Mouse (Mus musculus) cerebellum, postnatal 25 days (tissue): ENCODE results near the gene Akr1d1.
A peak's percentile ranks its signal among the peaks of the same experiment; 100 is the strongest.

ENCODE experiments used
- DNase-seq, 2 experiments: peaks; one replicate each; pipeline ENCODE4 v3.0.0; 2021; ENCODE audit warnings: mixed read lengths in 2 of 2

Akr1d1 gene

DNA sequence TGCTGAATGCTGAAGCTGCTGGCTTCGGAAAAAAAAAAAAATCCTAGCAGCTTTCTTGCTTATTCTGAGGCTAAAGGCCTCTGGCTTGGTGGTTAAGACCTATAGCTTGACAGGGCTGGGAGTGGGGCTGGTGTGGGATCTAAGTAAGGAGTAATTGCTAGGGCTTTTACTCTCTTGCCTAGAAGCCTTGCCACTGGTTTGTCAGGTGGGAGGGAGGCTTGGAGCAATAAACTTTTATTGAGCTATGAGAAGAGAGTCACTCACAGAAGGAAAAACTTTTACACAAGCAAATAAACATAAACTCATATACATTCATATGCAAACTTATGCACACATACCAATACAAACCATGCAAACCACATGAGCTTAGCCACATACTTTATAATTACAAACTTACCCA, 42.0 kb downstream of the Akr1d1 start:
- no peak for DNase-seq

DNA sequence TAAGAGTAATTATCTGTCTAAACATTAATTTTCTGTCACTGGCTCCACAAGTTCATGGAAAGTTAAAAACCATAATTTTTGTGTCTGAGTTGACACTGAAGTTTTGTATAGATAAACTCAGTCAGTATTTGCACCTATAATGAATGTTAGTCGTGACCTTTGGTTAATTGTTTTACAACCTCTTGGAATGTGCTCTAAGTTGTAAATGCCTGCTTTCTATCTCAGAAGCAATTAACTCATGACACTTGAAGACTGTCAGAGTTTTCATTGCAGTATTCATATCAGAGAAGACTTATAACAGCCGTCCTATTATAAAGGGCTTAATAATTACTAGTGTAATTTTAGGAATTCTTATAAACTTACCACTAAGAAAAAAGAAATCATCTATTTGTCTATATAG, 43.0 kb downstream of the Akr1d1 start:
- no peak for DNase-seq

DNA sequence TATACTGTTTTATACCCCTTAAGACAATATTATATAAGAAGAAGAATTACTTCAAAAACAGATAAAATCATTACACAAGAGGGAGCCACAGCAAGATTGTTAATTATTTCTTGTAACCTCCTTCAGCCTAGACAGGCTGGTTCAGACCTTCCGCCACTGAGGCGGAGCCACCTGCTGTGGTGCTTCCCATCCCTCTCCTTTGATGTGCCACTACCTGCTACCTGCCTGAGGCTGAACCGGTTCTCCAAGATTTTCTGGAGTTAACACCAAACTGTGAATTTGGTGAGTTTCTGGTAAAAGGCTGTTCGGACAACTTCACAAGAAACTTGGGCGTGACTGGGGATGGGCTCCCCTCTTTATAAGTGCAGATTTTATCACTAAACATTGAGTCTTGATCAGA, 50.5 kb downstream of the Akr1d1 start:
- no peak for DNase-seq

DNA sequence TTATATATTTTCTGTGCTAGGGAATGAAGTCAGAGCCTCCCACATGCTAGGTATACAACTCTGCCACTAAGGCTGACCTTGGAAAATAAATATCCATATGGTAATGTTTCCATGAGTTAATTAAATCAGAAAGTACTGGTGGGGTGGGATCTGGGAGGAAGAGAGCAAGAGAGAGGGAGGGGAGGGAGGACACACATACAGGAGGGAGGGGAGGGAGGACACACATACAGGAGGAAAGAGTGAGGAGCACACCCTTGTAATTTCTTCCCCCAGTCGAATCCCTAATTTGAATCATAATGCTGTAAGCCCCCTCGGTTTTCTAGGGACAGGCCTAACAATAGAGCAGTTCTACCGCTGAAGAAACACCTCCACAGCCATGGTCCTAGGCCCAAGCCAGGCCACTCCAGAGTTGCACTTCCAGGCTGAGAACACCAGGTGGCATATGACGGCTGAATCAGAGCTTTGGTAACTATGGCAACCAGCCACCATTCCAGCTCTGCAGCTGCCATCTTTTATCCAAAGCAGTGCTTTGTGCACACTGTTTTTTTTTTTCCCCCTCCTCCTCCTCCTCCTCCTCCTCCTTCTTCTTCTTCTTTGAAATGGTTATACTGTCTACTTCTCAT, 59.5 kb downstream of the Akr1d1 start:
- DNase-seq = peak; percentile 64 to 77

DNA sequence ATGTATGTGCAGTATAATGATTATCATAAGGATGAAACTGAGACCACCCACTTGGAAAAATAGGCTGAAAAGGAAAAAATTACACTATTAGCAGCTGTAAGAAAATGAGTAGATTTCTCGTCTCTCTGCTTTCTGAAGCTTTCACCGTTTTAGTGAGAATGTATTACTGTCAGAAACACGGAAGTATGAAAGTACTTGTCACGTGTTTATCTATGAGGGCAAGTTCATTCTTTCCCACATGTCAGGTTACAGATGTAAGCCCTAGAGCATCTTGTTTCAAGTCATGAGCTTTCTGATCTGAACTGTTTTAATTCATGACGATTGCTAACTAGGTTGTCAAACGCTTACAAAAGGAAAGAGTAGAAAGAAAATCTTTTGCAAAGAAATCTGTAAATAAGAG, 60.8 kb downstream of the Akr1d1 start:
- no peak for DNase-seq

DNA sequence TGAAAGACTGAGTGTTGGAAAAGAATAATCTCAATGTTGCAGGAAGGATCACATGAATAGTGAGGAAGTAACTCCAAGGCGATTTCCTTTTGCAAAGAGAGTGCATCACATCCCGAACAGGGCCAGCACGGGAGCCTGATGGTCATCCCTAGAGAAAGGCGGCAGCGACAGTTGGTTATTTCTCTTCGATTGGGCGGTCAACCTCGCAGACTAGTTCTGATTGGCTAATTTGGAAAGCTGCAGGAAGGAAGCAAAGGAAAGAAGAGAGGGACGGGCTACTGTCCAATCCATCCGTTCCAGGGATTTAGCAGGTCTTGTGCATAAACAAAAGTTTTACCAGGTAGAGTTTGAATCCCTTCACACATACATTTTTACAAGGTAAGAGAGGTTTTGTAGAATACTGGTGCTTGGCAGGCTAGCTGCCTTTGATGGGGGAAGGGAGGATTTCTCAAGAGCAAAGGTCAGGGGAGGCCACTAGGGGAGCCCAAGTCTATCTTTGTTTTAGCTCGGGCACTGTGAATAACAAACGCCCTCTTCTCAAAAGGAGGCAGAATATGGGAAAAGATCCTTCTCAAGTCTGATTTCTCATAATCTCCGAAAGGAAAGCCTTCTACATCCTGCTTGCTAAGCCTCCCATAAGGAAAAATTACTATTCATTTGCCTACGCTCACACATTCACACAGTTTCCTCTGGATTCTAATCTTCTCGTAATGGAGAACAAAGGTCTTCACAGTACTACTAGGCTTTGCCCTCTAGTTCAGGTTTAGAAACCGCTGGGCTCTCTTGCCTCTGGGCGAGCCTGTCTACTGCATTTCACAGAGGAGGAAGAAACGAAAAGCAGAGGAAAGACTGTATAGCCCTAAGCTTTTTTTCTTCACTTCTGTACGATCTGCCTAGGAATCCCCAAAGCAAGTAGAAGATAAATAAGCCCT, 62.4 kb downstream of the Akr1d1 start:
- peak; percentile 44 to 68 for DNase-seq

DNA sequence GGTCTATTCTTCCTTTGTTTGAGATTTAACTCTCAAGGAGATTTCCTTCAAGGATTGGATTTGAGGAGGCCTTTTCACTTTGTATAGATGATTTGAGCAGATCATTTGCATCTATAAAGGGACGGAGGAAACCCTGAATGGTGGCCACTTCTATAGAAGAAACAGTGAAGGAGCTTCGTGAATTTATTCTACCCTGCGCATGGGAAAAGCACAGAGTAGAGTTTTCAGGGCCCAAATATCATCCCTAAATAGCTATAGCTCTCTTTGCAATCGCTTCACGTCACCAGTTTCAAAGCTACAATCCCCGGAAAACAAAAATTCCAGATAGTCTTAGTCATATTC, 63.0 kb downstream of the Akr1d1 start:
- no peak for DNase-seq

DNA sequence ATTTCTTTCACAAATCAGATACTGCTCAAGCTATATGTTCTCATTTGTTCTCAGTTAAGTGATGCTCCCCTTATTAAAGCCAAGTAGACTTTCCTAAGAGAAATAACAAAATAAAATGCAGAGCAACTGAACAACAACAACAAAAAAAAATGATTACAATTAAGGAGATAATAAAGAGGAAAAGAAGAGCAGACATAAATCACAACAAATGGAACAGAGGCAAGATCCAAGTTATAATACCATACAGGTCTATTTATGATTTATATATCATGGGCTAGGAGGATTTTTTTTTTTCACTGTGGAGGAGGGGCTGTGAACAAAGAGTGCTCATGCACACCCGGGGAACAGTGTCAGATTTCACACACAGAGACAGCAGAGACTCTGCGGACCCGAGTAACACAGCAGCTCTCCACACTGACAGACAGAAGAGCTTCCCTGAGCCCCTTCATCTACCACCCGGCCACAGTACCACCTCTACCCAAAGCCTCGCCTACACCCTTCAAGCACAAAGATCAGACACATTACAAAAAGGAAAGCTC, 63.6 kb downstream of the Akr1d1 start:
- DNase-seq = no peak

DNA sequence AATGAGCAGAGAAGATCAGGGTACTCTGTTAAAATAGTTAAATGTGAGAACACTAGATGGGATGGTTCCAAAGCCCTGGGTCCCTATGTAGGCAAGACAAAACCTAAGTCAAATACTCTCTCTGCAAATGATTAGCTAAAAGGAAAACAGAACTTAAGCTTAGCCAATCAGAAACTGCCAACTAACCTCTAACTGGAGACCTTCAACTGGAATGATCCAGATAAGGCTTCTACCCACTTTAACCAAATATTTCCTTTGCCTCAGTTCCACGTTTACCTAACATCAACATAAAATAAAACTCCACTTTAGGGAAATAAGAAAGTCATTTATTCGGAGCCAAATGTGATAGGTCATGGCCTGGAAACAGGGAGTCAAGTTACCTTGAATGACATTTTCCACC, 67.1 kb downstream of the Akr1d1 start:
- DNase-seq = no peak

DNA sequence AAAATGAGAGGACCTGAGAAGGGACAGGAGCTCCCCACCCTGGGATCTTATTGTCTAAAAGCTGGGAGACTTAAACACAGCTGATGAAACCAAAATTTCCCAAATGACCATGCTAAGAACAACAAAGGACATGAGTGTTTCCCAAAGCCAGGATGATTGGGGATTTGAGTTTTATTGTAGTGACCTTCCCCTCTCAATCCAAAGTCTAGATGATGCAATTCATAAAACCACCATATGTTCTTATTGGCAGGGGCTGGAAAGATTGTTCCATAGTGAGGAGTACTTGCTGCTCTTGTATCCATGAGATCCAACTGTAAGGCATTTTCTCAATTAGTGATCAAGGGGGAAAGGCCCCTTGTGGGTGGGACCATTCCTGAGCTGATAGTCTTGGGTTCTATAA, 68.1 kb downstream of the Akr1d1 start:
- no peak for DNase-seq

DNA sequence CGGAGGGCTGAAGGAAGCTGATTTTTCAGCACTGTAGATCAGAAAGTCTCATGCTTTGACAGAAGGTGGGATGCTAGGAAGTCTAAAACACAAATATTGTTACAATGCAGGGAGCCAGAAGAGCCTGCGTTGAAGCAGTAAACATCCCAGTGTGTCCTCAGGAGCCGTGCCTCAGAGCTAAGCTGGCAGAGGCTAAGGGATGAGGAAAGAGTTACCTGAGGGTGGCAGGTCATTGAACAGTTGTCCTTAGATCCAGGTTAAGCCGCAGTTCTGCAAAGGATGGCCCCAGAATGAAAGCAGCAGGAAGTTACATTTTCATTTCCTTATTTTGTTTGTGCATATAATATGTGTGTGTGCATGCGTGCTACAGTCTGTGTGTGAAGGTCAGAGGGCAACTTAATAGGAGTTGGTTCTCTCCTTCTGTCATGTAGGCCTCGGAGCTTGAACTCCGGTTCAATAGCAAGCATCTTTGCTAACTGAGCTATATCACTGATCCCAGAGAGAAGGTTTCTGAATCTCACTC, 71.1 kb downstream of the Akr1d1 start:
- no peak for DNase-seq

DNA sequence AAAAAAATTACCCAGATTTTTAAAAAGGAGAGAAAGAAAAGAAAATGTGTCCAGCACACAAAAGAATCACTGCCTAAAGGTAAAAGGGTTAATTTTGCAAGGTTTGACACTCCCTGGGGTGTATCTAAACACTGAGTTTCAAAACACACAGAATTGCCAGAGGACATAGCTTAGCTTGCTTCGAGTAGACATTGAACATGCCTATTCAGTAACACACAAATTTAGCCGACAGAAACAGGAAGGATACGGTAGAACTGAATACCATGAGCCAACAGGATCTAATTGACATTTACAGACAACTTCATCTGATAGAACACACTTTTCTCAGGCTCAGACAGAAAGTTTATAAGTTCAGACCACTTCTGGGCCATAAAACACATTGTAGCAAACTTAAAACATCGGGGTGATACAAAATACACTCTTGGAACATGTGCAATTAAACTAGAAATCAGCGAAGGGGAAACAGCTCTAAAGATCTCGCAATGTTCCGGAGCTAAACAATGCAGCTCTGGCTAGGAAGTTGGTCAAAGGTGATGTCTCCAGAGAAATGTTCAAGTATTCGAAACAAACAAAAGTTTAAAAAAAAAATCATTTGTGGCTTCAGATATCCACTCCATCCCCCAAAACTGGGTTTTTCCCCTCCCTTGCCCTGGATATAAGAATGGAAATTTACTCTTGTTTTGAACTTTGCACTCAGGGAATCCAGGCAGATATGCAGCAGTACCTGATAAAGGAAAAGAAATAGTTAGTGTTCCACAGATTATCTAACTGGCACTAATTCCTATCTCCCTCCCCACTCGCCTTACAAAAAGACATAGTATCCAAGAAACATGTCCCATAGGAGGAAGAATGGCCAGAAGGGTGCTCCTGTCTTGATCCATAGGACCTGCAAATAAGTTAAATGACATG, 73.1 kb downstream of the Akr1d1 start:
- no peak for DNase-seq

DNA sequence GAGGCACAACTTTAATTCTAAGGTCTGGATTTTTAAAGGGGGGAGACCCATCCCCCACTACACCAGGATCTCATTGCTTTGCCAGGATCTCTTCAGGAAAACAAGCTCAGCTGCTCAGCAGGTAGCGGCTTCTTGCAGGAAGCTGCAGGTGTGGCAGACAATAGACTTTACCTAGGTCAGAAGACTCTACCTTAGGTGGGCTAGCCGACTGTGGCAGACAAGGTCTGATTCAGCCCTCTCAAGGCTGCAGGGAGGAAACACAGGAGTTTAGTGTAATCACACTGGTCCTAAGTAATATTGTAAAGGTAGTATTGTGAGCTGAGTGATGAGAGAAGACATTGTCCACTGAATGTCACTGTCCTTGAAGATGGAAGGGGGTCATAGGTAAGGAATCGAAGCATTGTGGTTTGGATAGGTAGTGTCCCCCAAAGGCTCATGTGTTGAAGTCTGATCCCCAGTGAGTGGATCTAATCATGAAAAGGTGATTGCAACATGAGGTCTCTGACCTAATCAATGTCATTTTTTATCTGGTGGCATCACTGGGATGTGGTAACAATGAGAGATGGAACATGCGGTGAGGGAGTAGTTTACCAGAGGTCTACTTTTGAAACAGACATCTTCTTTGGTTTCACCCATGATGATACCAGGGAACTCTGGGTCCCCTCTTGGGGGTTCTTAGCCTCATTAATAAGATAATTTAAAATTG, 74.4 kb downstream of the Akr1d1 start:
- no peak for DNase-seq

DNA sequence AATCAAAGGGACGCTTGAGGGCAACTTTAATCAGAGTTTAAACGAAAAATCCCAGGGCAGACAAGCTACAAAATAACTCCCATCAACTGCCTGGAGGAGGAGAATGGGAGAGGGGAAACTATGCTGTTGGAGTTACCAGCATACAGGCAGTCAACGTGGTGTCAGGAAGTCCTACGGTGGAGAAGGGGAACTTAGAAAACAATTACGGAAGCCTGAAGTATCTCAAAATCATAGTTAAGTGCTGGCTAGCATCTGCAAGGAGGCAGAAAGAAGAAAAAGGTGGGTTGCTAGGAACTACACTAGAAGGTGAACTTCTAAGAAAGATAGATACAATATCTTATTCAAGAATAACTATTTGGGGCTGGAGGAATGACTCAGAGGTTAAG, 74.9 kb downstream of the Akr1d1 start:
- no peak for DNase-seq

DNA sequence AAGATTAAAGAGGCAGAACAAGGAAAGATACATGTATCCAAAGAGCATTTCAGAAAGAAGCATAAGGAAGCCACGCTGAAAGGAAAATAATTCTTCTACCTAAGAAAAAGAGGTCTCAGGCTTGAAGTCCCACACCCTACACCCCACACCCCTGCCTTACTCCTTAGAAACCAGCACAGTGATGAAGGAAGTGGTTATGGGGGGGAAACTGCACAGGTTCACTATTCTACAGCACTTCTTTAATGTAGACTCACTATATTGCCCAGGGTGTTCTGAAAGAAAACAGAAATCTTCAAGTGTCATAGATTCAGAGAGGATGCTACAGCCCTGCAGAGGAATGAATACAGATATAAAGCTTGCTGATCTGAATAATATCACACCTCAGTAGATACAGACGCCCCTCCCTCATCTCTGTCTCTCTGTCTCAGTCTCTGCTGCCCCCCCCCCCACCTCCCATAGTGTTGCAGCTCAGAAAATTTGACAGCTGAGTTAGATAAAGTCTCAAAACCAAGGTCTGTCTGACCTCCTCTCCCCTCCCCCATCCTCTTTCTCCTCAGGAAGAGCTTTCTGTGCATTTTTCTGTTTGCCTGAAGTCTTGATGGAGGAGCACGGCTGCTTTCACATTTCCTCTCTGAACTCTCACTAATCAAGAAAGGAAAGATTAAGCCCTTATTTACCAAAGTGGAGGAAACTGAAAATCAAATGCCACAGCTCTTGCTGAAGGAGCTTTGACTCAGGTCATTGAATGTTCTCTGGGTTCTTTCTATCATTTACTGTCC, 77.7 kb downstream of the Akr1d1 start:
- no peak for DNase-seq

DNA sequence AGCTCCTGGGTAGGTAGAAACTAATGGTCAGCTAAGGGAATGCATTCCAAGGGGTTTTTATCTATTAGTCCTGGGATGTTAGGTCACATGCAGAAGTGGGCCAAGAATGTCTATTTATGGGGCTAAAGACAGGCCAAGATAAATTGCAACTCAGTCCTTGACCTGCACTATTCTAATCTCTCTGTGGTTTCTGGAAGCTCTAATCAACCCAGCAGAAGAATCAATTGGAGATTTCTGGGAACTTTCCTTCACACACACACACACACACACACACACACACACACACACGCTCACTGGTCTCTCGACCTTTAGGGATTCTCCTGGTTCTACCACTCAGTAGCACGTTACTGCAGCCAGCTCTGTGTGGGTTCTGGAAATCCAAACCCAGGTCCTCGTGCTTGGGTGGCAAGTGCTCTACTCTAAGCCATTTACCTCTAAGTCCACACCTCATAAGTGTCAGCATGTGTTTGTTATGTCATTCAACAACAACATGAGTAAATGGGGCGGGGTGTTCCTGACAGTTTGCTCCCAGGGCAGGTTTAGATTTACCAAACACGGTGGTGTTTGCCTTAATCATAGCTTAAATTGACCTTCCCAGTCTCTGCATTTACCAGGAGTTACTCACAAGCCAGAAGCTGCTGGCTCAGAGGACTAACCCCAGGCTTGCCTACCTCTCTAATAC, 82.8 kb downstream of the Akr1d1 start:
- DNase-seq = no peak

DNA sequence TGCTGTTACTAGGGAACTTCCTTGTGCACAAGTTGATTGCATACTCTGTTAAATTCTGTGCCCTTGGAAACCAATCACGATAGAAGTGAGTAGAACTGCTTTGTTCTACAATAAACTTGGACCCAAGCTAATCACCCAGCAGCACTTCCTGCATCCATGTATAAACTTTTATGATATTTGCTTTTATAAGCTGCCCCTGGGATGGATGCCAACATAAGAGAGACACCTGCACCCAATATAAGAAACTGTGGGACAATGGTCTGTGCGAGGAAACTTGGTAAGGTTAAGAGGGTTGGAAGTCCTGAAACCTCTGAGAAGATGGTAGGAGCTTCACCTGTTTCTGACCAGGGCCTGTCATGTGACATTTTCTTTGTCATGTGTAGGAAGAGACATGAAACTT, 85.5 kb downstream of the Akr1d1 start:
- DNase-seq = no peak

DNA sequence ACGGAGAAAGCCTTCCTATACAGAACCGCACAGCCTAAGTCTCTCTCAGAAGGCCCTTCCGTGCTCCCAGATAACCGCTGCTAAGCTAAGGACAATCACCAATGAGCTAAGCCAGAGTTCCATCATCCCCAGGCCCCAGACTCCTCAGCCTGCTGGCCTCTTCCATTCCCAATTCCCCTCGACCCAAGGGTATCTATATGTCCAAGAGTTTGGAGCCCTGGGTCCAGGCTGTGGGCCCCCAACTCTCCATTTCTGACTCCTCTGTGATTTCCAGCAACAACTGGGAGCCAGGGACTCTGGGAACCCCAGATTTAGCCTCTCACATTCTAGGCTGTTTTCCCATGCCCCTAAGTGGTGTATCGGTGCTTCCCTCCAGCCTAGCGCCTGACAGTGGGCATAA, 86.2 kb downstream of the Akr1d1 start:
- DNase-seq = no peak

DNA sequence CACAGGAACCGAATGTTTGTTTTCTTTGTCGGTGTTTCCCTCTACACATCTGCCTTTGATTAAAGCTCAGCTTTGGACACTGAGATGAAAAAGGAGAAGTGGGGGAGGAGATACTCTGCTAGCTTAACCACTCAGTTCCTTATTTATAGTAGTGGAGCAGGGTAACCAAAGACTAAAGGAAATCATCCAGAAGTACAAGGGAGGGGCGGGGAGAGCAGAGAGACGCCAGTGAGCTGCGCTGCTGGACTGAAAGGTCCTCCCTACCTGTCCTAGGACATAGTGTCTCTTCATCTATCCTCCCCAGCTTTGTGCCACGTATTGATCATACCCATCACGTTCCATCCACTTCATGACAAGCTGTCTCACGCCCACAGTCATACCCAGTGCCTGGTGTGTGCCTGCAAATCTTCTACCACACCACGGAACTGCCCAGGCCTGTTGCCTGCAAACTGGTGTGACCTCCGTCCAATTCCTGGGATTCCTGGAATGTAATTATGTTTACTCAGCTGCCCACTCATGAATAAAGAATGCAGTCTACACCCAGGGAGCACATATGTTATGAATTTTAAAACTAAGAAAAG, 87.5 kb downstream of the Akr1d1 start:
- no peak for DNase-seq
